Mouse (Mus musculus) olfactory bulb, adult 2 months (tissue): ENCODE measurements around the gene Tmem163. TPM values are rescaled to one million over a fixed set of nuclear protein-coding genes. Genes with fewer than 3 reads are reported as not detected.
A peak's percentile ranks its signal among the peaks of the same experiment; 100 is the strongest.

Experiments used
- H3K27ac ChIP-seq: fragments of 200-500 bp; 2 replicates; pipeline ENCODE4 v1.5.1; 2012; ENCODE audit warnings: low read depth, low read length; ENCODE audit not compliant: insufficient read depth
- H3K4me1 ChIP-seq: fragments of 200-500 bp; 2 replicates; pipeline ENCODE4 v1.6.1; 2012; ENCODE audit warnings: low read length; ENCODE audit not compliant: control insufficient read depth, insufficient read depth
- H3K4me3 ChIP-seq: fragments of 200-500 bp; 2 replicates; pipeline ENCODE4 v1.5.1; 2012; ENCODE audit warnings: mild to moderate bottlenecking, low read depth, low read length, moderate library complexity; ENCODE audit not compliant: insufficient read depth
- CTCF ChIP-seq: fragments of 200-500 bp; IDR thresholded peaks from 2 replicates; pipeline ENCODE4 v1.5.1; 2012; ENCODE audit warnings: low read depth, mild to moderate bottlenecking, low read length, moderate library complexity; ENCODE audit not compliant: insufficient read depth
- POLR2A ChIP-seq: fragments of 200-500 bp; IDR thresholded peaks from 2 replicates; pipeline ENCODE4 v1.6.1; 2012; ENCODE audit warnings: mild to moderate bottlenecking, low read depth, low read length, moderate library complexity; ENCODE audit not compliant: insufficient read depth
- WGBS: fragments of 180-500 bp; shearing (Covaris S2); methylation state at CpG from one replicate; pipeline ENCODE4 v1.1.7; 2018; 5-methylcytosine and 5-hydroxymethylcytosine counted together
- polyA plus RNA-seq: library from polyadenylated mRNA; stranded (reverse); fragments of >200 nt; gene quantifications from 2 replicates; pipeline ENCODE4 v1.2.4, GENCODE M21; 2012; ENCODE audit warnings: low replicate concordance; ENCODE audit not compliant: missing spikeins, insufficient read depth, insufficient read length

Gene Tmem163
- polyA plus RNA-seq, 1 experiment: not detected

DNA sequence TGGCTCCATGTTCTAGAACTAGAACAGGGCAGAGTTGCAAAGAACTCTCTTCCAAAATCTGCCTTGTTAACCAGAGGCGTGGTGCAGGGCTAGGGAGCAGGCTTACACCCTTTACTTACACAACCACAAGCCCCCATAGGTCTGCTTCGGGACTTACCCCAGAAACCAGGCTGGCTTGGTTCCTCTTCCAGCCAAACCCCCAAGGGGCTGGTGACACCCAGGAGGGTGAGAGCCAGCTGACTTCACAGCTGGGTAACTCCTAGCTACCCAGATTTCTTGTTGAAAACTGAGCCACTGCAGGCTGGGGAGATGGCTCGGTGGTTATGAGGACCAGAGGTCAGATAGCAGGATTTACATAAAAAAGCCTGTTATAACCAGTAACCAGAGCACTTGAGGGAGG is 164.9 kb downstream of the Tmem163 start:
- Histone ChIP-seq H3K4me3 (no peak overlapping the region), H3K4me1 (no peaks in the 10 kb centered on the region), H3K27ac (no peak overlapping the region)
- TF ChIP-seq POLR2A (no peak), CTCF (no peak)
- 86% methylated on average over 3 of the region's 3 CpGs for WGBS

DNA sequence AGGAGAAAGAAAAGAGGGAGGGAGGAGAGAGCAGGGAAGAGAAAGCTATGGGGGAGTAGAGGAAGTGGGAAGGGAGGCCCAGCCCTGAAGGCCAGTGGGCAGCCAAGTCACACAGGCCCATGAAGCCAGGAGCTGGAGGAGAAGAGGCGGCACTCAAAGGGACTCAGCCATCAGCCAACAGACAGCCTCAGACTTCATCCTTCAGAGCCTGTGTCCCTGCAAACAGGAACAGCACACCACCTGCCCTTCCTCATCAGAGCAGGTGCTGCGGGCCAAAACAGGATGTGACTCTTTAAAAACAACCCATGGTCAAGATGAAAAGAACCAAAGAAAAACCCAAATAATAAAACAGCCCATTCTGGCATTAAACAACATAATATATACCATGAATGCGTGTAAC is 165.7 kb downstream of the Tmem163 start:
- WGBS: 84% methylated on average over 3 of the region's 3 CpGs
- TF ChIP-seq CTCF (no peak), POLR2A (no peak)
- Histone ChIP-seq H3K4me3 (no peak overlapping the region), H3K27ac (no peak overlapping the region), H3K4me1 (no peaks in the 10 kb centered on the region)

DNA sequence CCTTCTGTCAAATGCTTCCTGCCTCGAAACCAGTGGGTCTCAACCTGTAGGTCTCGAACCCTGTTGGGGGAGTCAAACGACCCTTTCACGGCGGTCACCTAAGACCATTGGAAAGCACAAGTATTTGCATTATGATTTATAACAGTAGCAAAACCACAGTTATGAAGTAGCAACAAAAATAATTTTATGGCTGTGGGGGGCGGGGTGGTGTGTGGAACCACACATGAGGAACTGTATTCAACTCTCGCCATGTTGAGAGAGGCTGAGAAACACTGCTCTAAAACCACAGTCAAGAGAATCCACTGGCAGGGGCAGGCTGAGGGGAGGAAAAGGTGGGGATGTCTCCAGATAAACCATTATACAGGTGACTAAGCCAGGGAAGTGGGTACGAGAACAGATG is 166.2 kb downstream of the Tmem163 start:
- TF ChIP-seq POLR2A (no peak), CTCF (no peak)
- no peaks in the 10 kb centered on the region for H3K4me1 ChIP-seq
- 91% methylated on average over 8 of the region's 8 CpGs for WGBS
- H3K4me3 ChIP-seq: no peak overlapping the region
- H3K27ac ChIP-seq: no peak overlapping the region

DNA sequence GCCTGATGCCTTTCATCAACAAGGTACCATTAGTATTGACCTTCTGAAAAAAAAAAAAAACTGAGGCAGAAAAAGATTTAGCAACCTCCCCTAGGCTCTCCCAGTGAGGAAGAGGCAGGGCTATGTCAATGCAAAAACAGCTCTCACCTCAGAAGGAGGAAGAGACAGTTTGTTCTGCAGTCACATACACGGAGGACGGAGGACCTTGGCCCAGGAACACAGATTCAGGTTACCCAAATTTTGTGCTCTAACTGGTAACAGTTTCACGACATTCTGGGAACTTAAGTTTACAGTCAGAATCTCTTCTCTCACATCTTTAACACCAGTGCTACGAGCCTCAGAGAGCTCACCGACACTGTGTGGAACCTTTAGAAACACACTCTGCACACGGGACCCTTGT is 166.6 kb downstream of the Tmem163 start:
- WGBS: 84% methylated on average over 6 of the region's 6 CpGs
- no peak overlapping the region for H3K4me3 ChIP-seq
- no peak for TF ChIP-seq POLR2A
- TF ChIP-seq CTCF: no peak
- no peak overlapping the region for H3K27ac ChIP-seq
- H3K4me1 ChIP-seq: no peaks in the 10 kb centered on the region

DNA sequence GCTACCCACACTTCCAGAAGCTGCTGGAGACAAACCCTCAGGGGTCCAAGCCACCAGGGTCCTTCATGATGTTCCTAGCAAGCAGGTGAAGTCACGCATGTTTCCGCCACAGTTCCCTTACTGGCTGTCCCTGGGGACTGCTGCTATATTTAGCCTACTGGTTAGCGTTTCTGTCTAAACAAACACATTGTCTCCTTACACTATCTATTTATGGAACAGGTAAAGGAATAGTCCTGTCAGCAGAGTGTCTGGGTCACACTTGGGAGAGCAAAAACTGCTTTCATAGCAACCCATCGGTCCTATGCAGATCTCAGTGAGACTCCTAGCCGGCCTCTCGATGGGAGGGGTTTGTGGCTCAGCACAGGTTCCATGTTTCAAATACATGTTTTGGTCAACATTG is 168.0 kb downstream of the Tmem163 start:
- Histone ChIP-seq H3K4me3 (no peak overlapping the region), H3K4me1 (peaks cover 2% of the 10 kb centered on the region; the same call in 1 of the 2 replicates), H3K27ac (no peak overlapping the region)
- 86% methylated on average over 6 of the region's 6 CpGs for WGBS
- no peak for TF ChIP-seq CTCF

DNA sequence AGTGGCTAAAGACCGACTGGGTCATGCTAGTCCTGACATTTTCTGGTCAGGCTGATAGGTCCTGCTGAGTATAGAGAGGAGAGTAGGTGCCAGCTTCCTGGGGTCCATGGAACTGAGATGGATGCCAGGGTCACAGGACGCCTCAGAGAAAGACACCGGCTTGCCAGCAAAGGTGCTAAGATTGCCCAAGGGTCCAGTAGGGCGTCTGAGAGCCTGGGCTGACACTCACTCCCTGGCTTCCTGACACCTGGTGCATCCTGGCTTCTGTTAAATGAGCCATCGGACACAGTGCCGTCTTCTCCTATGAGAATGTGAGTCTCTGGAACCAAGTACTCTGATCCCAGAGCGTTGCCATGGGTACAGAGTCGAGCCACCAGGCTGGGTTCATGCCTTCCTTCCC is 170.4 kb downstream of the Tmem163 start:
- WGBS: 85% methylated on average over 8 of the region's 8 CpGs
- H3K4me1 ChIP-seq: peaks cover 2% of the 10 kb centered on the region; the same call in 1 of the 2 replicates
- TF ChIP-seq CTCF: no peak
- TF ChIP-seq POLR2A: no peak
- H3K27ac ChIP-seq: no peak overlapping the region
- no peak overlapping the region for H3K4me3 ChIP-seq

DNA sequence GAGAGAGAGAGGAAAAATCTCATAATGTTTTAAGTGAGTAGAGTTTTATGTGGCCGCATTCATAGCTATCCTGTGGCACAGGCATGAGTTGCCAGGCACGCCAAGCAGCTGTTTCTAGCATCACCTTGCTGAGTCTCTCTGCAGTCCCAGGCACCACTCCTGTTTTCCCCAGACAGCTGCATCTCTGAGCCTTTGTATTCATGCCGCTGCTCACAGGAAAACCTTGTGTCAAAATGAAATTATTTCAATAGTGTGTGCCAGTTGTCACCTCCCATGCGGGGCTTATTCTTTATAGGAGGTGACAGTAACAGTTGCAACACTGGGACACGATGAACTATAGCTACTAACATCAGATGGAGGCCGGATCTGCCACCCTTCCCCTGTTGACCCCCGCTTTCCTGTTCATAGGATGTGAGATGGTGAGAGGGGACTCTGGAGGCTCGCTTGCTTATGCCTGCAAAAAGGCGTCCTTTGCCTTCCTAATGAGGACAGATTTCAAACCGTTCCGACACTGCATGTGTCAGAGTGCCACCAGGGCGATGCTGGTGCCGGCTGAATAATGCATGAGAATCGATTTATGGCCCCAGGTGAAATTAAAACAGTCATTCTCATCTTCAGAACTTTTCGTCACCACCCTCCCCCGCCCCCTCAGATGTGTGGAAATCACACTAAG is 171.1 kb downstream of the Tmem163 start:
- no peak overlapping the region for H3K4me3 ChIP-seq
- peaks cover 5% of the 10 kb centered on the region; the same call in 1 of the 2 replicates for H3K4me1 ChIP-seq
- 76% methylated on average over 16 of the region's 16 CpGs for WGBS
- no peak overlapping the region for H3K27ac ChIP-seq
- no peak for TF ChIP-seq CTCF
- TF ChIP-seq POLR2A: no peak

DNA sequence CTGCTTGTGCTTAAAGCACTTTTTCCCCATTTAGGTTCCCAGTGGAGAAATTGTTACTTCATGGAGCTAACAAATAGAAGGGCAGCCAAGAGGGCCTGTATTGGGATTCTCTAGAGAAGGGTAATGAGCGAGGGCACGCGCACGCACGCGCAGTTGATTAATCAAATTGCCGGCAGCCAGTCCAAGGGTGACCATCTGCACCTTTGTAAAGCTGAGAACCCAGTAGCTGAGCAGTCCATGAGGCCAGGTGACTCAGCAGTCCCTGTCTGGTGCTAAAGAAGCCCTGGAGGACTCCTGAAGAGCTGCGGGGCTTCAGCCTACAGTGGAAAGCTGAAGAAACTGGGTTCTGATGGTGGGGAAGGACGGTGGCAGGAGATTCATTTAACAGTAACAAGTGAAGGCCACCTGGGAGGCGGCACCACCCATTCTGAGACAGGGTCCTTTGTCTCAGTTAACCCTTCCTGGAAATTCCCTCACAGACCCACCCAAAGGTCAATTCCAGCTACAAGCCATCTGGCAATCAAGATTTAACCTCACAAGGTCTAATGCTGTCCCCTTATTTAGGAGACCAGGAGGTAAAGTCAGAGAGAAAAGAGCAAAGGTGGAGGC is 172.2 kb downstream of the Tmem163 start:
- no peak overlapping the region for H3K4me3 ChIP-seq
- H3K4me1 ChIP-seq: peaks cover 5% of the 10 kb centered on the region; the same call in 1 of the 2 replicates
- H3K27ac ChIP-seq: no peak overlapping the region
- 92% methylated on average over 10 of the region's 10 CpGs for WGBS
- TF ChIP-seq CTCF (no peak), POLR2A (no peak)

DNA sequence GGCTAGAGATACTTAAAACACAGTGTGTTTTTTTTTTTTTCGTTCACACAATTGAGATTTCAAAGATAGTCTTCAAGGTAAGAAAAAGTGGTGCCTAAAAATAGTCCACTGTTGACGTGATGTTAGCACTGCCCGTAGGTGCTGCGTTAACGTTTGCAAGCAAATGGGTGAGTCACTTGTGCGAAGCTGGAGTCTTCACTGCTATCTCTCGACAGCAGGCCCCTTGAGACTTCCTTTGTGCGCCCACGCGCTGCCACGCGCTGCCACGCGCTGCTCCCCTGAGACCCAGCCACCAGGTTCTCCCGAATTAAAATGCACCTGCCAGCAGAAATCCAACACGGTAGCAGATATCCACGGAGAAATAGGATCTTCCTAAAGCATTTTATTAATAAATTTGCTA is 178.6 kb downstream of the Tmem163 start:
- TF ChIP-seq POLR2A: no peak
- no peak for TF ChIP-seq CTCF
- WGBS: 59% methylated on average over 17 of the region's 17 CpGs

DNA sequence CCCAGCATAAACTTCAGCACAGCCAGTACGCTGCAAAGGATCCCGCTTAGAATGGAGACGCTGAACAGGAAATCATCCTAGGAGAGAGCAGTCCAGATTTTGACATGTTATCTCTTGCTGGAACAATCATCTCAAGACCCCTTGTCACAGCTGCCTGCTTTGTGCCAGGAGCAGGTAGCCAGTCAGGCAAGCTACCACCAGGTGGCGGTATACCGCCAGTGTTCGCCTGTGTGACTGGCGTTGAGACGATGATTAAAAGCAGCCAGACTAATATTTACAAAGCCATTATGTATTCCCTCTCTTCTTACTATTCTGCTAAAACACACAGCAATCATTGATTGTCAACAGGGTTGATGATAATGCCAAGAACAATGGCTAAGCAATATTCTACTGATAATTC is 179.1 kb downstream of the Tmem163 start:
- Histone ChIP-seq H3K27ac (no peak overlapping the region), H3K4me1 (peaks cover 7% of the 10 kb centered on the region; the same call in 1 of the 2 replicates), H3K4me3 (no peak overlapping the region)
- 11% methylated on average over 8 of the region's 8 CpGs for WGBS
- no peak for TF ChIP-seq POLR2A
- TF ChIP-seq CTCF: peak; percentile 74

More for the DNA sequence above, 178.6 kb downstream of the Tmem163 start:
- Histone ChIP-seq H3K4me1 (peaks cover 7% of the 10 kb centered on the region; the same call in 1 of the 2 replicates), H3K4me3 (no peak overlapping the region), H3K27ac (no peak overlapping the region)
